Mouse (Mus musculus): ENCODE data around the gene Inpp5a.
"Not testable (repeated sequence)": the region's sequence is repeated elsewhere in the genome, so short reads cannot be mapped to it uniquely, and the experiment has no call there.

Inpp5a gene

DNA sequence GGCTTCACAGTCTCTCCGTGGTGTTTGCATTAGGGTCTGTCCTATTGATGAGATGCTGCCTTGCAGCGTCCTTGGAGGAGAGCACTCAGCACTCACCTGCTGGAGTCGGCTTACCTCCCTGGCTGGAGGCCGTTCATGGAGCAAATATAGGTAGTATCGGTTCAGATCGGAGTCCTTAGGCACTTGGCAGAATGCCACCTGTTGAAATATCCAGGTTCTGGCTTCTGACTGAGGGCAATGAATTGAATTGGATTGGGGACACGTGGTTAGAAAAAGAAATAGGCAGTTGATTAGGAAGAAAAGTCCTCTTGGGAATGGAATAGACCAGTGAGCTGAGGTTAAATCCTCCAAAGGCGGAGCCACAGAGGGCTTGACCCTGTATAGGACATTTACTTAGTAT, 12.9 kb downstream of the Inpp5a start:
- DNase-seq, result no peak

DNA sequence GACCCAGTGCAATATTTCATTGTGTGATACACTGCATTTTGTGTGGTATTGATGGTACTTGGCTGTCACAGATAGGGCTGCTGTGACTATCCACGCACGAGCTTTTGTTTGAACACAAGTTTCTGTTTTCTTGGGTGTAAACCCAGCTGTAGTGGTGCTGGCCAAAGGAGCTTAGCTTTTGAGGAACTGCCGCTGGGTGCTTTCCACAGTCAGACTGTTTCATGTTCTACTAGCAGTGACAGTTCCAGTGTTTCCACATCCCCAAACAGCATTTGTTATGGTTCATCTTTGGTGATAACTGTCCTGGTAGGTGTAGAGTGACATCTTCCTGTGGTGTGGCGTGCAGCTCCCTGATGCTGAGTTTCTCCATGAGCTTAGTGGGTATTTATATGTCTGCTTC, 13.8 kb downstream of the Inpp5a start:
- DNase-seq, result no peak

DNA sequence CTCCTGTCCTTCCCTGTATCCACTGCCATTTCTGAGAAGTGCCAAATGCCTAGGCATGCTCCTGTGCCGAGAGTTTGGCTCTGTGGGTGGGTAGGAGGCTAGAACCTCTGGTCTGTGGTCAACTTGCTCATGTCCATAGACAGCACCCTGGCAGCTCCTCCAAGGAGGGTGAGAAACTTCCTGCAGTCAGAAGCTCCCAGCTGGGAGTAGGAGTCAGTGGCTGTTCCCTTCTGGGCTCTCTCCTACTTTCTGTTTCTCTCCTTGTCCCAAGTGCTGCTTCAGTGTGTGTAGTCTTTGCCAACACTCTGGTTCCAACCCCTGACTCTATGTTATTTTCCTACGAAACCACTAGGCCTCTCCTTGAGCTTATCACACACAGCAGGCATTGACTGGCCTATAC, 17.7 kb downstream of the Inpp5a start:
- DNase-seq, result no peak

DNA sequence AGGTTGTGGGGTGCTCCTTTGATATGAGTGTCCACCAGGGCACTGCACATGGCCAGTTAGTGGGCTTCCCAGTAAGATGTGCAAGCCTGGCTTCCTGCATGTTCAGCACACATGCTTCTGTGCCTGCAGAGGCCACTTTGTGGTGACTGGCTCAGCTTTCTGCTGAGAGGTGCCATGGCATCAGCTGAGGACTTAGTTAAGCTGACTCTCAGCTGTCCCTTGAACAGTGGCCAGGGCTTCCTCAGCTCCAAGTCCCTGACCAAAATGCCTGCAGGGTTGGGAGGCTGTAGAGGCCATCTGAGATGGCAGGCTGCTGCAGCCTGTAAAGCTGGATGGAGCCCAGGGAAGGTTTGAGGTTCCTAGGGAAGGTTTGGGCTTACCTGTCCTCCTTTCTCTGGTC, 19.1 kb downstream of the Inpp5a start:
- peak; percentile 78 for DNase-seq

GRCm38 (mm10) chr7:139409903-139410302, 21.0 kb downstream of the Inpp5a start:
- DNase-seq, result no peak

GRCm38 (mm10) chr7:139412223-139412950, 23.5 kb downstream of the Inpp5a start:
- no peak for DNase-seq

DNA sequence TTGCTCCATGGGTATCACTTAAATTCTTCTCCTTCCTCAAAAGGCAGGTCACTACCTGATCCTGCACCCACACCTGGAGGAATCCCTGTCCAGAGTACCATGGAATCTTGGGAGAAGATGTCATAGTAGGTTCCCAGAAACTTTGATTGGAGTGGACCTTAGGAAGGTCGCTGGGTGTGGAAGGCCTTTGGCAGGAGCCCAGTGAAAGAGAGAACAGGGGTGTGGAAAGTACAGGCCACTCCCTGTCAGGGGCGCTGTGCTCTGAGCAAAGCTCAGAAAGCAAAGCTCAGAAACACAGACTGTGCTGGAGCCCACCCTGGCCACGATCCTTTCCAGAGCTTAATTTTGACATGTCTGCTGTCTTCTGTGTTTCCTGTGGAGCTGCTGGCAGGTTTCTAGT, 24.5 kb downstream of the Inpp5a start:
- no peak for DNase-seq

GRCm38 (mm10) chr7:139415616-139416225, 26.8 kb downstream of the Inpp5a start:
- no peak for DNase-seq

DNA sequence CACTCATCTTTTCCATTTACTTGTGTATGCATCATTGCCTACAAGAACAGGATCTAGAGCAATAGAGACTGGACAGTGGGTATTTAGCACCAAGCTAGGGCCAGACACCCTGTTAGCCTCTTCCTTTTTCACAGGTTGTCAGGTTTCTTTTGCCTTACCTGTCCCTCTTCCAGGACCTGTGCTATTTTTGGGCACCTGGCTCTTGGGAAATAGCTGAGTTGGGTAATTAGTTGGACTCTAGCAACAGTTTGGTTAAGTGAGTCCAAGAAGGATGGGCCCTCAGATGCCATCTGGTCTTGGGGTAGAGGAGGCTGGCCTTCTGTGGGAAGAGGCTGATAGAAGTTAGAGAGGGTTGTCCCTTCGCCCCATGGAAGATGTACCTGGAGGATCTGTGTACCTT, 29.5 kb downstream of the Inpp5a start:
- DNase-seq, result no peak

GRCm38 (mm10) chr7:139422827-139423226, 33.9 kb downstream of the Inpp5a start:
- DNase-seq, result no peak

GRCm38 (mm10) chr7:139434095-139434830, 45.4 kb downstream of the Inpp5a start:
- no peak for DNase-seq

GRCm38 (mm10) chr7:139434931-139435330, 46.0 kb downstream of the Inpp5a start:
- DNase-seq, result not testable (repeated sequence)

DNA sequence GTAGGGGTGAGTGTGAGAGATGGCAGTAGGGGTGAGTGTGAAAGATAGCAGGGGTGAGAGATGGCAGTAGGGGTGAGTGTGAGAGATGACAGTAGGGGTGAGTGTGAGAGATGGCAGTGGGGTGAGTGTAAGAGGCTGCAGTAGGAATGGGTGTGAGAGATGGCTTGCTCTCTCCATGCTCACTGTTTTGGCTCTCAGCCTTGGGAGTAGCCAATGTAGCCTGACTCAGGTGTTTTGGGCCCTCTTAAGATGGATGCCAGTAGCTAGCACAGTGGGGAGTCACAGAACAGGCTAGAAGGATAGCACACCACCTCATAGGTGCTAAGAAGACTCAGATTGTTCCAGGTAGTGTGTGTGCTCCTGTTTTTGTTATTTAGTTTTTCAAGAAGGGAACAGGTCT, 46.8 kb downstream of the Inpp5a start:
- DNase-seq, result no peak

DNA sequence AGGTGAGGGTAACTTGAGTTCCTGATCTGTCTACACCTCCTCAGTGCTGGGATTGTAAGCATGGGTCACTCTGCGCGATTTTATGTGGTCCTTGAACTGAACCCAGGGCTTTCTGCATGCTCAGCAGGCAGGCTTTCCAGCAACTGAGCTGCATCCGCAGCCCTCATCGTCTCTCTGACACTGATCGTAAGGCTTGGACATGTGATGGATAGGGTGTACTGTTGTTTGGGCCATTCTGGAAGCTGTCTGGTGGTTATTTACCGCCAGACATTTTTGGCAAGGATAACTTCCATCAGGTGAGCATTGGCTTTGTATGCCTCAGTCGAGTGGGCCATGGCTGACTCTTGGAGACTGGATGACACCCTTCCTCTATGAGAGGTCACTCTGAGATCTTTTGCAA, 48.0 kb downstream of the Inpp5a start:
- DNase-seq, result no peak

DNA sequence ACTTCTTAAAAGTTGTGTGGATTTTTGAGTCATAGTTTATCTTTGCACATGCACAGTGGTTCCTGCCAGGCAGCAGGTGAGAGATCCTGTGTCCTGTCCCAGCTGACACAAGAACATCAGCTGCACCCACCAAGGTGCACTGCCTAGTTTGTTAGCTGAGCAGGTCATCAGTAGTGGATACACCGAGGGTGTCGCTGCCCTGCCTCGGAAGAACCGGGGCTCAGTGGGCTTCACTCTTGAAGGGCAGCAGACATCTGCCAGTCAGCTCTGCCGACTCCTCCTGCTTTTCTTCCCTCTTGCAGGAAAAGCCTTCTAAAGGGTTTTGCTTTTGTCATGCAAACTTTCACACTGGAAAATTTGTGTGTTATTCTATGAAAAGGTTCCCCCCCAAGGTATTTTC, 48.6 kb downstream of the Inpp5a start:
- peak; percentile 30 for DNase-seq

DNA sequence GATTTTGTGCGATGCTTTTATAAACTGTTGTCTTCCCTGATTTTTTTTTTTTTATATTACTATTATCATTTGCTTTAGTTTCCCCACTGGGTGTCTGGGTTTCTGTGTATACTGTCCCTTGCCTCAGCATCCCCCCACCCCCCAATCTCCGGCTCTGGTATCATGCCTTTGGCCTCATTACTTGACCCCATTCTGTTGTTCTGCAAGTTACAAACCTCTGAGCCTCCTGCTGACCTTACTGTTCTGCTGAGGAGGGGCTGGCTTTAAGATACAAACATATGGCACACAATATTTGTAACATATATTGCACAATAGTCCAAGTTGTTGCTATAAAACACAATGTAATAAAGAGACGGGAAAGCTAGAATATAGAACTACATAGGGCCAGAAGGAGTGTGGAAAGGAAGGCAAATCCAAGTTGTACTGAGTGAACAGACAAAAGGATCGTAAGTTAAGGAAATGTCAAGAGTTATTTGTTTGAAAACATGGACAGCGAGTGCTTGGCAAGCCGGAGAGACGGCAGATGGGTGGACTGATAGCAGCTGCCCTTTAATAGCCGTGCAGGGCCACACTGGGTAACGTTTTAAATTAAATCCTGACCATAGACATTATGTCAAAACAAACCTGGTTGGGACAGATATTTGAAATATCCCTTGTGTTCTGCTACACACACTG, 49.2 kb downstream of the Inpp5a start:
- peak; percentile 71 for DNase-seq

GRCm38 (mm10) chr7:139438601-139438945, 49.7 kb downstream of the Inpp5a start:
- no peak for DNase-seq

DNA sequence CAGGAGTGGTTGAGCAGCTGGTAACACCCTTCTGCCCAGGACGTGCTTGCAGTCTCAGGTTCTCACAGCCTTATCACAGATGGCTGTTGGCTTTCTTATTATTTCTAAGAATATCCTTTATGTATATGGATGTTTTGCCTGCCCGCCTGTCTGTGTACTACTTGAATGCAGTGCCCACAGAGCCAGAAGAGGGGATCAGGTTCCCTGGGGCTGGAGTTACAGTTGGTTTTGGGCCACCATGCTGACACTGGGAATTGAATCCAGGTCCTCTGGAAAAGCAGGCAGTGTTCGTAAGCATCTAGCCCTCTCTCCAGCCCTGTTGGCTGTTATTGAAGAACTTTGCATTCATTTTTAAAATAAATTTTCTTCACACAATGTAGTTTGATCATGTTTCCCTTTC, 50.1 kb downstream of the Inpp5a start:
- DNase-seq, result peak; percentile 32

DNA sequence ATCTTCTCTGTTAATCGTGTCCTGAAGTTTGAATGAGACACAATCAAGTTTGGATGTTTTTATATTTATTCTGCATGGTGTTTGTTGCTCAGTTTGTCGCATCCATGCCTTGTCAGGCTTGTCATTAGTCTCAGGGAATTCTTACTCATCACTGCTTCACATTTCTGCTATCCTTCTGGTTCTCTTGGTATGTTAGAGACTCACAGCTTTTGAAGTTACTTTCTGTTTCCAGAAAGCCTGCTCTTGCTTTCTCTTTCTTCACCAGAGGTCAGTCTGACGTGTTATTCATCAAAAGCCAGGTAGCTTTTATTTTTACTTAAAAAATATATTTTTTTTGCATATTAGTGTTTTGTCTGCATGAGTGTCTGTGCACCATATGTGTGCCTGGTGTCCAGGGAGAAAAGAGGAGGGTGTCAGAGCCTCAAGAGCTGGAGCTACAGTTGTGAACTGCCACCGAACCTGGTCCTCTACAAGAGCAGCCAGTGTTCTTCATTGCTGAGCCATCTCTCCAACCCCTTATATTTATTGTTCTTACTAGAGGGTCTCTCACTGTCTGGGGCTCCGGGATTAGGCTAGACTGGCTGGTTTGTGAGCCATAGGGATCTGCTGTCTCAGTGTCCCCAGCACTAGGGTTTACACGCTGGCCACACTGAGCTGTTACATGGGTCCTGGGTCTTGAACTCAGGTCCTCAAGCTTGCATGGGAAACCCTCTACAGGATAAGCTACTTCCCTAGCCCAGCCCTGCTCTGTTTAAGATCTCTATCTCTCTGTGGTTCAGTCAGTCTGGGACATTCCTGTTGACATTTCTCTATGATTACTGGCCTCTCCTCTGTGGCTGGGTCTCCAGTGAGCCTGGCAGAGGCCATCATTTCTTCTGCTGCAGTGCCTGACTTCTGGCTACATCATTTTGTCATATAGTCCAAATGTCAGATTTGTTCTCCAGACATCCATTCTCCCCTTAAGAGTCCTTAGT, 51.3 kb downstream of the Inpp5a start:
- DNase-seq, result no peak

DNA sequence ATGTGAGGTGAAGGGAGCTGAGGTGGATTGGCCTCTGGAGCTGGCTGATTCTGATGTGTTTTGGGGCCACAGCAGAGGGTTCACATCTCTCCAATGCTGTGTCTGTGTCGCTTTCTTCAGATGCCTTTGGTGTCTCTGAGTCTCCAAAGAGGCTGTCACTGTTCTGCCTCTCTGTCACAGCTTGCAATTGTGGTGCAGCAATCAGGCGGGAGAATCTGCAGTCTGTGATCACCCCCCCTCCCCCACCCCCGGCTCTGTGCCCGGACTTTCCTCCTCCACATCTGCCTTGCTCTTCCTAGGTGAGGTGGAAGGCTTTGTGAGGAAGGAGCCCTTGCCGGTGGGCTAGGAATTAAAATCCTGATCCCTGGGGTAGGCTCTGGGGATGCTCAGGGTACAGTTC, 52.1 kb downstream of the Inpp5a start:
- no peak for DNase-seq

DNA sequence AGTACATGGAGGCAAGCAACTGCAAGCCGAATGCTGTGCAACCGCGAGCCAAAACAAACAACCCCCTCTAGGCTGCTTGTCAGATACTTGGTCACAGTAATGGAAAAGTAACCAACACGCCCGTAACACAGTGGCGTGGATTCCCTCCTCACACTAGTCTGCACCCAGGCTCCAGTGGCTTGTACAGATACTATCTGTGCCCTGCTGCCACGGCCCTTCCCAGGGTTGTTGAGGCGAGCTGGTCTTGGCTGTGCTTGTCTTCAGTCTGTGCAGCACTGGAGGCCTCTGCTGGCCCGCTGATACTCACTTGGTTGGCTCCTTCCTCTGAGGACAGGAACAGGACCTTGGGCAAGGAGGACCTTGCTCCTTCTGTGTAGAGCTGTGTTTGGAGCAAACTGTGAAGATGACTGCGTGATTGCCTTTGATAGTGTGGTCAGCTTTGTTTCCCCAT, 52.9 kb downstream of the Inpp5a start:
- DNase-seq, result peak; percentile 47

DNA sequence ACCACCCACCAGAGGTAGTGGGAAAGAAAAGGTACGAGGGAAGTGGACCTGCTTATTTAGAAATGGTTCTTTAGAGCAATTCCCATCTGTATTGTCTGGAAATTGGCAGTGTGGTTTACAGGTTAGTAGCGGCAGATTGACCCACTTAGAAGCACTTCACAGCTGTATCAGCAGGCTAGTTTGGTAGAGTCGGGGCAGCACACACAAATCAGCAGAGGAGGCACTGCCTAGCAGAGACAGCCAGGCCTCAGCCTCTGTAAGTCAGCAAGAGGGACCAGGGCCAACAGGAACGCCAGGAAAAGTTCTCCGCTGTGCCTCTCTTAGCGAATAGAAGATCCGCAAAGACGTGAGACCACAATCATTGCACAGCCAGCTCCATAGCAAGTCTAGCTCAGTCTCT, 56.7 kb downstream of the Inpp5a start:
- DNase-seq, result no peak
